Mouse (Mus musculus) MEL (cell line): ENCODE results near the gene Lman2. TPM values are rescaled to one million over a fixed set of nuclear protein-coding genes. Genes with fewer than 3 reads are reported as not detected.

Experiments used
- DNase-seq: peaks from one replicate; pipeline ENCODE4 v3.0.0; 2011; ENCODE audit warnings: low read depth, low spot score
- H3K27ac ChIP-seq: 2 replicates; pipeline ENCODE4 v1.5.1; 2012; ENCODE audit warnings: low read depth, mild to moderate bottlenecking, control low read depth, low read length, moderate library complexity; ENCODE audit not compliant: control insufficient read depth
- H3K27me3 ChIP-seq, 2 experiments: fragments of 150-350 bp in 1 of 2; sonication (generic) in 1 of 2; 2 replicates each; pipeline ENCODE4 v1.6.1; 2012; ENCODE audit warnings: low read length in 2 of 2, mild to moderate bottlenecking in 2 of 2, improper control_type of control experiment in 1 of 2, moderate library complexity in 1 of 2; ENCODE audit not compliant: insufficient read depth in 2 of 2, control insufficient read depth in 1 of 2
- H3K36me3 ChIP-seq, 2 experiments: 2 replicates each; pipeline ENCODE4 v1.6.1; 2012 to 2014; ENCODE audit warnings: low read length in 2 of 2, improper control_type of control experiment in 1 of 2, inconsistent platforms in 1 of 2, mild to moderate bottlenecking in 1 of 2; ENCODE audit not compliant: insufficient read depth in 2 of 2, control insufficient read depth in 1 of 2
- H3K4me1 ChIP-seq, 2 experiments: fragments of 150-350 bp in 1 of 2; sonication (generic) in 1 of 2; 2 replicates each; pipeline ENCODE4 v1.6.1; 2012; ENCODE audit warnings: low read length in 2 of 2, improper control_type of control experiment in 1 of 2, mild to moderate bottlenecking in 1 of 2; ENCODE audit not compliant: insufficient read depth in 2 of 2, control insufficient read depth in 1 of 2
- H3K4me3 ChIP-seq, 2 experiments: fragments of 150-350 bp in 1 of 2; sonication (generic) in 1 of 2; 2 replicates each; pipeline ENCODE4 v1.5.1; 2012; ENCODE audit warnings: low read depth in 2 of 2, low read length in 2 of 2, mild to moderate bottlenecking in 2 of 2, moderate library complexity in 2 of 2, control low read depth in 1 of 2, improper control_type of control experiment in 1 of 2; ENCODE audit not compliant: control insufficient read depth in 1 of 2, insufficient read depth in 1 of 2
- H3K79me2 ChIP-seq: 2 replicates; pipeline ENCODE4 v1.6.1; 2012; ENCODE audit warnings: mild to moderate bottlenecking, low read length, moderate library complexity; ENCODE audit not compliant: control insufficient read depth, poor library complexity, insufficient read depth
- H3K9ac ChIP-seq: 2 replicates; pipeline ENCODE4 v1.6.1; 2012; ENCODE audit warnings: low read depth, mild to moderate bottlenecking, control low read depth, low read length, moderate library complexity; ENCODE audit not compliant: control insufficient read depth, poor library complexity, severe bottlenecking
- H3K9me3 ChIP-seq: fragments of 150-350 bp; sonication (generic); replicated peaks from 2 replicates; pipeline ENCODE4 v1.6.1; 2012; ENCODE audit warnings: mild to moderate bottlenecking, low read length, improper control_type of control experiment, moderate library complexity; ENCODE audit not compliant: insufficient read depth
- BHLHE40 ChIP-seq: IDR thresholded peaks from 2 replicates; pipeline ENCODE4 v1.6.1; 2012; ENCODE audit warnings: low read depth, mild to moderate bottlenecking, inconsistent platforms, low read length, improper control_type of control experiment, borderline replicate concordance
- CHD1 ChIP-seq: IDR thresholded peaks from 2 replicates; pipeline ENCODE4 v1.6.1; 2012; ENCODE audit warnings: low read depth, mild to moderate bottlenecking, inconsistent platforms, low read length, improper control_type of control experiment
- CTCF ChIP-seq, 3 experiments: IDR thresholded peaks in 2 of 3; conservative IDR thresholded peaks in 1 of 3; 2 replicates each; pipeline ENCODE4 v1.5.1; 2011 to 2012; ENCODE audit warnings: low read length in 3 of 3, low read depth in 2 of 3, mild to moderate bottlenecking in 2 of 3, improper control_type of control experiment in 1 of 3, inconsistent platforms in 1 of 3, mixed read lengths in 1 of 3, moderate library complexity in 1 of 3; ENCODE audit not compliant: control insufficient read depth in 1 of 3, insufficient read depth in 1 of 3, poor library complexity in 1 of 3, severe bottlenecking in 1 of 3
- E2F4 ChIP-seq: IDR thresholded peaks from 2 replicates; pipeline ENCODE4 v1.6.1; 2011; ENCODE audit warnings: low read depth, low read length, improper control_type of control experiment, borderline replicate concordance
- EP300 ChIP-seq, 2 experiments: IDR thresholded peaks; 2 replicates each; pipeline ENCODE4 v1.6.1; 2011; ENCODE audit warnings: improper control_type of control experiment in 2 of 2, low read length in 2 of 2, low read depth in 1 of 2, mild to moderate bottlenecking in 1 of 2
- ETS1 ChIP-seq: IDR thresholded peaks from 2 replicates; pipeline ENCODE4 v1.6.1; 2012; ENCODE audit warnings: low read depth, mild to moderate bottlenecking, inconsistent platforms, low read length, improper control_type of control experiment, moderate library complexity
- GABPA ChIP-seq: IDR thresholded peaks from 2 replicates; pipeline ENCODE4 v1.6.1; 2012; ENCODE audit warnings: low read depth, mild to moderate bottlenecking, inconsistent platforms, low read length, improper control_type of control experiment, moderate library complexity
- JUND ChIP-seq: IDR thresholded peaks from 2 replicates; pipeline ENCODE4 v1.6.1; 2011; ENCODE audit warnings: low read depth, mild to moderate bottlenecking, improper control_type of control experiment, low read length
- KAT2A ChIP-seq: conservative IDR thresholded peaks from 2 replicates; pipeline ENCODE4 v1.6.1; 2012; ENCODE audit warnings: low read depth, low read length, improper control_type of control experiment, inconsistent platforms
- MAX ChIP-seq: IDR thresholded peaks from 2 replicates; pipeline ENCODE4 v1.6.1; 2011; ENCODE audit warnings: low read length, improper control_type of control experiment
- MEF2A ChIP-seq: IDR thresholded peaks from 2 replicates; pipeline ENCODE4 v1.6.1; 2014; ENCODE audit warnings: low read depth, mild to moderate bottlenecking, inconsistent platforms, low read length, improper control_type of control experiment; ENCODE audit not compliant: poor library complexity, insufficient replicate concordance, severe bottlenecking; ENCODE audit errors: extremely low read depth
- MYB ChIP-seq: IDR thresholded peaks from 2 replicates; pipeline ENCODE4 v1.6.1; 2011; ENCODE audit warnings: mild to moderate bottlenecking, low read depth, low read length, improper control_type of control experiment
- MYC ChIP-seq: IDR thresholded peaks from 2 replicates; pipeline ENCODE4 v1.6.1; 2011; ENCODE audit warnings: low read depth, mild to moderate bottlenecking, low read length, improper control_type of control experiment, moderate library complexity
- POLR2A ChIP-seq, 2 experiments: IDR thresholded peaks; 2 replicates each; pipeline ENCODE4 v1.6.1; 2011 to 2012; ENCODE audit warnings: low read length in 2 of 2, mild to moderate bottlenecking in 2 of 2, control low read depth in 1 of 2, improper control_type of control experiment in 1 of 2, low read depth in 1 of 2, moderate library complexity in 1 of 2; ENCODE audit not compliant: control insufficient read depth in 1 of 2, insufficient read depth in 1 of 2, poor library complexity in 1 of 2
- POLR2AphosphoS2 ChIP-seq: IDR thresholded peaks from 2 replicates; pipeline ENCODE4 v1.6.1; 2011; ENCODE audit warnings: low read length, improper control_type of control experiment
- POLR2AphosphoS5 ChIP-seq: IDR thresholded peaks from 2 replicates; pipeline ENCODE4 v1.6.1; 2012; ENCODE audit warnings: low read depth, borderline replicate concordance, mild to moderate bottlenecking, inconsistent platforms, low read length, moderate library complexity, mixed read lengths
- SIN3A ChIP-seq: IDR thresholded peaks from 2 replicates; pipeline ENCODE4 v1.6.1; 2012; ENCODE audit warnings: low read length, improper control_type of control experiment, inconsistent platforms
- SMC3 ChIP-seq: IDR thresholded peaks from 2 replicates; pipeline ENCODE4 v1.6.1; 2011; ENCODE audit warnings: low read depth, low read length, improper control_type of control experiment
- TAL1 ChIP-seq: IDR thresholded peaks from 2 replicates; pipeline ENCODE4 v1.6.1; 2012; ENCODE audit warnings: mild to moderate bottlenecking, inconsistent platforms, low read length, moderate library complexity, mixed read lengths
- TBP ChIP-seq: IDR thresholded peaks from 2 replicates; pipeline ENCODE4 v1.8.0; 2011; ENCODE audit warnings: low read depth, low read length, improper control_type of control experiment
- TCF12 ChIP-seq: IDR thresholded peaks from 2 replicates; pipeline ENCODE4 v1.6.1; 2014; ENCODE audit warnings: low read depth, mild to moderate bottlenecking, inconsistent platforms, low read length, improper control_type of control experiment, moderate library complexity
- UBTF ChIP-seq: IDR thresholded peaks from 2 replicates; pipeline ENCODE4 v1.6.1; 2012; ENCODE audit warnings: low read depth, mild to moderate bottlenecking, inconsistent platforms, low read length, improper control_type of control experiment, moderate library complexity, borderline replicate concordance; ENCODE audit not compliant: insufficient read depth
- USF1 ChIP-seq: IDR thresholded peaks from 2 replicates; pipeline ENCODE4 v1.6.1; 2014; ENCODE audit warnings: low read depth, mild to moderate bottlenecking, inconsistent platforms, low read length, improper control_type of control experiment, moderate library complexity
- ZC3H11A ChIP-seq: IDR thresholded peaks from 2 replicates; pipeline ENCODE4 v1.6.1; 2012; ENCODE audit warnings: low read depth, mild to moderate bottlenecking, inconsistent platforms, low read length, improper control_type of control experiment
- ZKSCAN1 ChIP-seq: IDR thresholded peaks from 2 replicates; pipeline ENCODE4 v1.6.1; 2012; ENCODE audit warnings: low read depth, mild to moderate bottlenecking, inconsistent platforms, low read length, improper control_type of control experiment, moderate library complexity
- ZNF384 ChIP-seq: IDR thresholded peaks from 2 replicates; pipeline ENCODE4 v1.6.1; 2012; ENCODE audit warnings: low read depth, mild to moderate bottlenecking, inconsistent platforms, low read length, improper control_type of control experiment
- polyA plus RNA-seq, 2 experiments: library from polyadenylated mRNA; stranded (reverse) in 1 of 2; unstranded in 1 of 2; fragments of >175 nt in 1 of 2; fragments of >200 nt in 1 of 2; gene quantifications; 2 replicates each; pipeline versions ENCODE4 v1.2.1 to v1.2.4; 2012; ENCODE audit warnings: low replicate concordance in 2 of 2, low read depth in 1 of 2; ENCODE audit not compliant: insufficient read length in 2 of 2, insufficient read depth in 1 of 2, missing spikeins in 1 of 2
- total RNA-seq: library from RNA; depleted of rRNA; stranded (reverse); fragments of 300-350 nt; gene quantifications from 2 replicates; pipeline ENCODE4 v1.2.3, GENCODE M21; 2012

Lman2 gene
- total and polyA plus RNA-seq, 3 experiments, result 86.1 to 239 (median 145) TPM

- Histone ChIP-seq H3K27me3 (no peaks in the 10 kb centered on the region), H3K36me3 (peaks cover 8 to 29% of the 10 kb centered on the region in 2 experiments), H3K79me2 (peaks cover 55% of the 10 kb centered on the region), H3K9me3 (no peaks in the 10 kb centered on the region), H3K4me3 (peak overlapping the region; percentile 79 to 91), H3K4me1 (peaks cover 10 to 28% of the 10 kb centered on the region in 2 experiments), H3K9ac (peak overlapping the region; percentile 88), H3K27ac (no peak overlapping the region)
- TF ChIP-seq ZNF384 (no peak), TAL1 (no peak), BHLHE40 (no peak), KAT2A (no peak), POLR2AphosphoS2 (no peak), SIN3A (no peak), TCF12 (no peak), GABPA (no peak), USF1 (no peak), ZC3H11A (no peak), CTCF (IDR thresholded peaks at IDR 0.05 in 2 of 3, conservative IDR thresholded peaks at IDR 0.05 in 1 of 3; ENCODE audit: control insufficient read depth in 1 of 3, insufficient read depth in 1 of 3, low read depth in 2 of 3, low read length in 3 of 3, poor library complexity in 1 of 3, severe bottlenecking in 1 of 3) (no peak), UBTF (no peak), MYB (no peak), POLR2AphosphoS5 (no peak), POLR2A (IDR thresholded peaks at IDR 0.05; ENCODE audit: control insufficient read depth in 1 of 2, insufficient read depth in 1 of 2, low read depth in 1 of 2, low read length in 2 of 2, poor library complexity in 1 of 2) (no peak), JUND (no peak), ETS1 (no peak), EP300 (IDR thresholded peaks at IDR 0.05; ENCODE audit: low read depth in 1 of 2, low read length in 2 of 2) (no peak), MEF2A (no peak)
- DNase-seq, result no peak
Measured at GRCm38 (mm10) chr13:55361145-55361544, 1.4 kb downstream of the Lman2 start.

- TF ChIP-seq ZKSCAN1, result no peak
- TF ChIP-seq MYB, result no peak
- TF ChIP-seq UBTF, result no peak
- TF ChIP-seq TBP, result no peak
- TF ChIP-seq JUND, result no peak
- no peak for TF ChIP-seq MAX
- no peak for TF ChIP-seq ETS1
- no peak for TF ChIP-seq ZNF384
- TF ChIP-seq CHD1, result no peak
- no peak for TF ChIP-seq KAT2A
- TF ChIP-seq MYC, result no peak
- no peak for TF ChIP-seq SMC3
- TF ChIP-seq E2F4, result no peak
- Histone ChIP-seq H3K9me3 (no peaks in the 10 kb centered on the region), H3K79me2 (no peaks in the 10 kb centered on the region), H3K4me3 (no peak overlapping the region), H3K27ac (no peak overlapping the region), H3K36me3 (peaks cover 0 to 9% of the 10 kb centered on the region in 2 experiments; a peak in 2 of 4 replicates), H3K9ac (no peak overlapping the region), H3K4me1 (no peaks in the 10 kb centered on the region), H3K27me3 (no peaks in the 10 kb centered on the region)
- no peak for DNase-seq
Measured at GRCm38 (mm10) chr13:55346745-55347144, 15.8 kb downstream of the Lman2 start.
